Mouse (Mus musculus): ENCODE measurements around the gene Pycr1. TPM values are rescaled to one million over a fixed set of nuclear protein-coding genes. Genes with fewer than 3 reads are reported as not detected.

Gene Pycr1
- 15.2 and 18.5 TPM in 2 replicates for polyA plus RNA-seq (2015; fragmentation: Nextera tagmentation; extraction: Ambion mirVana)

- ATAC-seq (replicated peaks; ENCODE audit: extremely low read depth, insufficient read depth, low FRiP score): peak; percentile 97
- Histone ChIP-seq H3K27me3 (ENCODE audit: control insufficient read depth, insufficient read depth, low read length) (peaks cover 2% of the 10 kb centered on the region; the same call in 1 of the 2 replicates), H3K36me3 (ENCODE audit: control insufficient read depth, insufficient read depth) (no peaks in the 10 kb centered on the region), H3K9ac (ENCODE audit: low read length) (peak within 1 kb of the TSS; percentile 80), H3K4me3 (ENCODE audit: low read length) (peak within 1 kb of the TSS; percentile 66), H3K4me1 (ENCODE audit: control insufficient read depth, insufficient read depth, low read length) (peaks cover 16% of the 10 kb centered on the region), H3K27ac (ENCODE audit: low read length) (peak within 1 kb of the TSS; percentile 44), H3K4me2 (ENCODE audit: low read depth, low read length) (peak within 1 kb of the TSS; percentile 98), H3K9me3 (replicated peaks; ENCODE audit: control insufficient read depth, low read length) (no peaks in the 10 kb centered on the region)
- under 1% methylated on average over 15 of the region's 15 CpGs for WGBS
These were observed at the start of gene Pycr1 for GRCm38 (mm10) chr11:120643601-120643987. TSS of gene Pycr1 (minus strand) at chr11:120643769.

- H3K27ac ChIP-seq (ENCODE audit: low read length): peak overlapping the region; percentile 53
- no peaks in the 10 kb centered on the region for H3K9me3 ChIP-seq (replicated peaks; ENCODE audit: control insufficient read depth, low read length)
- no peak overlapping the region for H3K4me3 ChIP-seq (ENCODE audit: low read length)
- no peak overlapping the region for H3K4me2 ChIP-seq (ENCODE audit: low read depth, low read length)
- peaks cover 26% of the 10 kb centered on the region for H3K4me1 ChIP-seq (ENCODE audit: control insufficient read depth, insufficient read depth, low read length)
- no peaks in the 10 kb centered on the region for H3K27me3 ChIP-seq (ENCODE audit: control insufficient read depth, insufficient read depth, low read length)
- H3K36me3 ChIP-seq (ENCODE audit: control insufficient read depth, insufficient read depth): peaks cover 11% of the 10 kb centered on the region
- peak; percentile 49; the same call in 1 of the 2 replicates for ATAC-seq (replicated peaks; ENCODE audit: extremely low read depth, insufficient read depth, low FRiP score)
- no peak overlapping the region for H3K9ac ChIP-seq (ENCODE audit: low read length)
- WGBS: 62% methylated on average over 4 of the region's 4 CpGs
These were observed 49.0 kb upstream of the Pycr1 start for GRCm38 (mm10) chr11:120692471-120693011.

- Histone ChIP-seq H3K4me3 (ENCODE audit: low read length) (no peak overlapping the region), H3K36me3 (ENCODE audit: control insufficient read depth, insufficient read depth) (peaks cover 23% of the 10 kb centered on the region), H3K9me3 (replicated peaks; ENCODE audit: control insufficient read depth, low read length) (no peaks in the 10 kb centered on the region), H3K9ac (ENCODE audit: low read length) (no peak overlapping the region), H3K4me2 (ENCODE audit: low read depth, low read length) (no peak overlapping the region), H3K4me1 (ENCODE audit: control insufficient read depth, insufficient read depth, low read length) (peaks cover 17% of the 10 kb centered on the region), H3K27ac (ENCODE audit: low read length) (no peak overlapping the region), H3K27me3 (ENCODE audit: control insufficient read depth, insufficient read depth, low read length) (no peaks in the 10 kb centered on the region)
- WGBS: 77% methylated on average over 3 of the region's 3 CpGs
- ATAC-seq (replicated peaks; ENCODE audit: extremely low read depth, insufficient read depth, low FRiP score): no peak
These were observed 45.8 kb upstream of the Pycr1 start for GRCm38 (mm10) chr11:120689365-120689764.

DNA sequence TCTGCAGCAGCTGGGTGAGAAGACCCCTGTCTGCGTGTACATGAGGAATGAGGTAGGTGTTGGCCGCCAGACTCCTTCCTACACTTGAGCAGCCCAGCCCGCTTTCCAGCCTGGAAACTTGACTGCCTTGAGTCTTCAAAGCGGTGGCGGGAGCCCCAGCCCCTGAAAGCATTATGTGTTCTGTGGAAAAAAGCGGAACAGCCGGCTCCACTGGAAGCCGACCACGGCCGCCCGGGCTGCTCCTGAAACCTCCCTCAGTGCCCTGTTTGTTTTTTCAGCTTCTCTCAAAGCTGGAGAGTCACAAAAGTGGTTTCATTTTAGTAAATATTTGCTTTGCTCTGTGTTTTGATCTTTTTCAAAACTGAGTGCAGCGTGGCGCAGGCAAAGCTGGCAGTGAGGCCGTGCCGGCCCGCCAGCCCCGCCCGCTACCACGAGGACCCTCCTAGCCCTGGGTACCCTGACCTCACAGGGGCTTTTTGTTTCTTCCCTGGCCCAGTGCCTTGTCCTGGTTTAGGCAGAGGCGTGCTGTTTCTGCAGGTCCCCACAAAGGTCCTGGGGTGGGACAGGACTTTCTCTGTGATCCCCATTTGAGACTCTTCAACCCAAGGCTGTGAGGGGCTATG, 43.2 kb upstream of the Pycr1 start:
- peaks cover 6% of the 10 kb centered on the region for H3K4me1 ChIP-seq (ENCODE audit: control insufficient read depth, insufficient read depth, low read length)
- H3K9me3 ChIP-seq (replicated peaks; ENCODE audit: control insufficient read depth, low read length): no peaks in the 10 kb centered on the region
- ATAC-seq (replicated peaks; ENCODE audit: extremely low read depth, insufficient read depth, low FRiP score): no peak
- WGBS: 81% methylated on average over 20 of the region's 20 CpGs
- peak overlapping the region; percentile 45 for H3K27ac ChIP-seq (ENCODE audit: low read length)
- H3K4me3 ChIP-seq (ENCODE audit: low read length): no peak overlapping the region
- no peak overlapping the region for H3K9ac ChIP-seq (ENCODE audit: low read length)
- H3K36me3 ChIP-seq (ENCODE audit: control insufficient read depth, insufficient read depth): peaks cover 23% of the 10 kb centered on the region
- no peaks in the 10 kb centered on the region for H3K27me3 ChIP-seq (ENCODE audit: control insufficient read depth, insufficient read depth, low read length)
- no peak overlapping the region for H3K4me2 ChIP-seq (ENCODE audit: low read depth, low read length)

GRCm38 (mm10) chr11:120684660-120685059, 41.1 kb upstream of the Pycr1 start:
- peaks cover 5% of the 10 kb centered on the region; the same call in 1 of the 2 replicates for H3K4me1 ChIP-seq (ENCODE audit: control insufficient read depth, insufficient read depth, low read length)
- no peak overlapping the region for H3K4me2 ChIP-seq (ENCODE audit: low read depth, low read length)
- no peaks in the 10 kb centered on the region for H3K27me3 ChIP-seq (ENCODE audit: control insufficient read depth, insufficient read depth, low read length)
- H3K9ac ChIP-seq (ENCODE audit: low read length): no peak overlapping the region
- no peak overlapping the region for H3K27ac ChIP-seq (ENCODE audit: low read length)
- H3K4me3 ChIP-seq (ENCODE audit: low read length): no peak overlapping the region
- WGBS: 69% methylated on average over 2 of the region's 2 CpGs
- no peak for ATAC-seq (replicated peaks; ENCODE audit: extremely low read depth, insufficient read depth, low FRiP score)
- H3K9me3 ChIP-seq (replicated peaks; ENCODE audit: control insufficient read depth, low read length): no peaks in the 10 kb centered on the region
- H3K36me3 ChIP-seq (ENCODE audit: control insufficient read depth, insufficient read depth): peaks cover 26% of the 10 kb centered on the region

DNA sequence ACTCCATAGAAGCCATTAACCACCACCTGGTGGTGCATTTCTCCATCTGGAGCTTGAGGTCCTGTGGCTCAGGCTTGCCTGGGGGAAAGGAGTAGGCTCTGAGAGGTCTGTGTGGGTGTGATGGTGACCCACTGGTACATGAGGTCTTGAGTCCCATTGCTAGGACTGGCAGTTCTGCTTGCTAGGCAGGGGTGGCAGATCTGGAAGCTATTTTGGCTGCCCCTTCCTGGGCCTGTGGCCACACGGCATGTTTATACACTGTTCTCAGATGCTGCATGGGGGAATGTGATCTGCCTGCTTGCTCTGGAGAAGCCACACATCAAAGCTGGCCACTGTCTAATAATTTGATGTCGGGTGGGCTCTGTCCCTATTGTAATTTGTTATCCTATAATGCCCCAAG, 40.5 kb upstream of the Pycr1 start:
- no peak for ATAC-seq (replicated peaks; ENCODE audit: extremely low read depth, insufficient read depth, low FRiP score)
- Histone ChIP-seq H3K36me3 (ENCODE audit: control insufficient read depth, insufficient read depth) (peaks cover 23% of the 10 kb centered on the region), H3K27me3 (ENCODE audit: control insufficient read depth, insufficient read depth, low read length) (no peaks in the 10 kb centered on the region), H3K27ac (ENCODE audit: low read length) (no peak overlapping the region), H3K9me3 (replicated peaks; ENCODE audit: control insufficient read depth, low read length) (no peaks in the 10 kb centered on the region), H3K9ac (ENCODE audit: low read length) (no peak overlapping the region), H3K4me3 (ENCODE audit: low read length) (no peak overlapping the region), H3K4me2 (ENCODE audit: low read depth, low read length) (no peak overlapping the region), H3K4me1 (ENCODE audit: control insufficient read depth, insufficient read depth, low read length) (peaks cover 5% of the 10 kb centered on the region; the same call in 1 of the 2 replicates)
- WGBS: 83% methylated on average over 2 of the region's 2 CpGs

- Histone ChIP-seq H3K27ac (ENCODE audit: low read length) (no peak overlapping the region), H3K36me3 (ENCODE audit: control insufficient read depth, insufficient read depth) (peaks cover 25% of the 10 kb centered on the region), H3K4me1 (ENCODE audit: control insufficient read depth, insufficient read depth, low read length) (peaks cover 5% of the 10 kb centered on the region; the same call in 1 of the 2 replicates), H3K9me3 (replicated peaks; ENCODE audit: control insufficient read depth, low read length) (no peaks in the 10 kb centered on the region), H3K9ac (ENCODE audit: low read length) (no peak overlapping the region), H3K4me2 (ENCODE audit: low read depth, low read length) (no peak overlapping the region), H3K4me3 (ENCODE audit: low read length) (no peak overlapping the region), H3K27me3 (ENCODE audit: control insufficient read depth, insufficient read depth, low read length) (no peaks in the 10 kb centered on the region)
- WGBS: 91% methylated on average over 3 of the region's 3 CpGs
- ATAC-seq (replicated peaks; ENCODE audit: extremely low read depth, insufficient read depth, low FRiP score): no peak
These were observed 40.0 kb upstream of the Pycr1 start for GRCm38 (mm10) chr11:120683536-120683935.

DNA sequence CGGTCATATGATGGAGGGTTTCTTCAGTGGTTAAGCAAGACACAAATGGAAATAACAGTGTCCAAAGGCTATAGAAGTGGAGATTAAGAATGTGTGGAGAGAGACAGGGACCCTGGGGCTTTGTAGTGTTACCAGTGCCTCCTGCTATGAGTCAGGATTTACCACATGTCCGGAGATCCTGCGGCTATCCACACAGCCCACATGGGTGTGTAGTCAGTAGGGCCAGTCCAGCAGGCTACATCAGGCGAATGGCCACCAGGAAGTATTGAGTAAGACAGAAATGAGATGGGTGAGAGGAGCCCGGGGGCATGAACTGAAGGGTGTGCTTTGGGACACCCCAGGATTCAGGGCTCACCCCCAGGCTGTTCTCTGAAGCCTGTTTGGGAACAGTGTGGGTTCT, 39.1 kb upstream of the Pycr1 start:
- no peak for ATAC-seq (replicated peaks; ENCODE audit: extremely low read depth, insufficient read depth, low FRiP score)
- Histone ChIP-seq H3K36me3 (ENCODE audit: control insufficient read depth, insufficient read depth) (peaks cover 31% of the 10 kb centered on the region), H3K27me3 (ENCODE audit: control insufficient read depth, insufficient read depth, low read length) (no peaks in the 10 kb centered on the region), H3K4me2 (ENCODE audit: low read depth, low read length) (no peak overlapping the region), H3K9me3 (replicated peaks; ENCODE audit: control insufficient read depth, low read length) (no peaks in the 10 kb centered on the region), H3K4me1 (ENCODE audit: control insufficient read depth, insufficient read depth, low read length) (peaks cover 5% of the 10 kb centered on the region; the same call in 1 of the 2 replicates), H3K27ac (ENCODE audit: low read length) (no peak overlapping the region), H3K4me3 (ENCODE audit: low read length) (no peak overlapping the region), H3K9ac (ENCODE audit: low read length) (no peak overlapping the region)
- WGBS: 93% methylated on average over 5 of the region's 5 CpGs

DNA sequence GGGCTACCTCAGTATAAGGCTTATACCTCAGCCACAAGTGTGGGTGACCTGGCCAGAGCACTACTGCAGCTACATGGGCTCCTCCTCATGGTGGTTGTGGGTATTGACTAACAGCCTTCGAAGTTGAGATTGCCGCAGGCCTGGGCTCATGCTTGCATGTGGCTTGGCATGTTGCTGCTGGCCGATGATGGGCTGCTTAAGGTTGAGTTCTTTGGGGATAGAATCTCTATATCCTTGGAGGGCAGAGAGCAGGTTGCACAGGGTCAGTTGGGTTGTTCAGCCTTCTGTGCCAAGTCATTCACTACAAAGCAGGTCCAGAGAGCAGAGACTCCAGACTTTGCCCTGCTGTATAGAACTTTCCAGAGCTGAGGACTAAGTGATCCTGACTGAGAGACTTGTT, 36.3 kb upstream of the Pycr1 start:
- WGBS: 65% methylated on average over 3 of the region's 3 CpGs
- Histone ChIP-seq H3K9ac (ENCODE audit: low read length) (no peak overlapping the region), H3K4me3 (ENCODE audit: low read length) (no peak overlapping the region), H3K27ac (ENCODE audit: low read length) (no peak overlapping the region), H3K9me3 (replicated peaks; ENCODE audit: control insufficient read depth, low read length) (no peaks in the 10 kb centered on the region), H3K36me3 (ENCODE audit: control insufficient read depth, insufficient read depth) (peaks cover 22% of the 10 kb centered on the region), H3K27me3 (ENCODE audit: control insufficient read depth, insufficient read depth, low read length) (no peaks in the 10 kb centered on the region), H3K4me2 (ENCODE audit: low read depth, low read length) (no peak overlapping the region), H3K4me1 (ENCODE audit: control insufficient read depth, insufficient read depth, low read length) (peaks cover 6% of the 10 kb centered on the region; the same call in 1 of the 2 replicates)
- ATAC-seq (replicated peaks; ENCODE audit: extremely low read depth, insufficient read depth, low FRiP score): peak; percentile 58; the same call in 1 of the 2 replicates

Measured in heart, embryonic 16.5 days (tissue).